Mouse (Mus musculus): ENCODE measurements around the gene Cbwd1.

DNA sequence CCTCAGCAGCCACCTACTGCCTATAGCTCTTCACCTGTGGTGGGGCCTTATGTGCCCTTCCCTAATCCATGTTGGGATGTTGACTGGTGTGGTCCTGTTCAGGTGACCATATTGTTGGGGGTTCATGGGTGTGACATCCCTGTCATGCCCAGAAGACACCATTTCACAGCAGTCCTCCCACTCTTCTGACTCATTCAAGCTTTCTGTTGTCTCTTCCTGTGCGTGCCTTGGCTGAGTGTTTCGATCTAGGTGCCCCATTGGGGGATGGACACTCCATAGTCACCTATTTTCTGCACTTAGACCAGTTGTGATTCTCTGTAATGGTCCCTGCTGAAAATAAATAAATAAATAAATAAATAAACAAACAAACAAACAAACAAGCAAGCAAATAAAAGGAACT lies 23.6 kb upstream of the Cbwd1 start:
- TF ChIP-seq CTCF (IDR thresholded peaks at IDR 0.05; ENCODE audit: control insufficient read depth, insufficient read depth, low read length) (no peak), POLR2A (IDR thresholded peaks at IDR 0.05; ENCODE audit: borderline replicate concordance, control insufficient read depth, low read depth, low read length) (no peak)

Data from bone marrow, adult 2 months (tissue).